Mouse (Mus musculus) forebrain, embryonic 16.5 days (tissue): Measurements from ENCODE around the gene Ank. TPM values are rescaled to one million over a fixed set of nuclear protein-coding genes. Genes with fewer than 3 reads are reported as not detected.

ENCODE experiments used
- ATAC-seq: fragments of 200-750 bp; cut with Nextera tagmentation; 2 replicates; pipeline ENCODE4 v1.8.0; 2017; ENCODE audit warnings: mild to moderate bottlenecking, moderate library complexity
- H3K27ac ChIP-seq: fragments of 300-500 bp; sonication (generic); 2 replicates; pipeline ENCODE4 v1.5.1; 2014; ENCODE audit warnings: low read length, control low read depth
- H3K27me3 ChIP-seq: fragments of 300-500 bp; sonication (generic); replicated peaks from 2 replicates; pipeline ENCODE4 v1.6.1; 2014; ENCODE audit warnings: low read length; ENCODE audit not compliant: control insufficient read depth, insufficient read depth
- H3K36me3 ChIP-seq: fragments of 300-500 bp; sonication (generic); 2 replicates; pipeline ENCODE4 v1.6.1; 2014; ENCODE audit not compliant: control insufficient read depth, insufficient read depth
- H3K4me1 ChIP-seq: fragments of 300-500 bp; sonication (generic); replicated peaks from 2 replicates; pipeline ENCODE4 v1.6.1; 2014; ENCODE audit warnings: low read length; ENCODE audit not compliant: control insufficient read depth, insufficient read depth
- H3K4me2 ChIP-seq: fragments of 300-500 bp; sonication (generic); 2 replicates; pipeline ENCODE4 v1.6.1; 2014; ENCODE audit warnings: mild to moderate bottlenecking, low read length, control low read depth
- H3K4me3 ChIP-seq: fragments of 300-500 bp; sonication (generic); replicated peaks from 2 replicates; pipeline ENCODE4 v1.5.1; 2014; ENCODE audit warnings: mild to moderate bottlenecking, low read length, control low read depth
- H3K9ac ChIP-seq: fragments of 300-500 bp; sonication (generic); replicated peaks from 2 replicates; pipeline ENCODE4 v1.6.1; 2014; ENCODE audit warnings: low read depth, low read length, control low read depth
- H3K9me3 ChIP-seq: fragments of 300-500 bp; sonication (generic); 2 replicates; pipeline ENCODE4 v1.6.1; 2016; ENCODE audit warnings: low read length; ENCODE audit not compliant: control insufficient read depth
- WGBS: fragments of 180-500 bp; shearing (Covaris S2); extraction: QIAGEN DNeasy Blood & Tissue Kit; methylation state at CpG from one replicate; pipeline ENCODE4 v1.1.7; 2014; 5-methylcytosine and 5-hydroxymethylcytosine counted together
- polyA plus RNA-seq: library from polyadenylated mRNA; unstranded; fragments of >200 nt; fragmentation: Nextera tagmentation; extraction: Ambion mirVana; gene quantifications from 2 replicates; pipeline ENCODE4 v1.2.1, GENCODE M21; 2015

The Ank gene
- polyA plus RNA-seq, 1 experiment from 2014 or later, result 17.9 TPM

DNA sequence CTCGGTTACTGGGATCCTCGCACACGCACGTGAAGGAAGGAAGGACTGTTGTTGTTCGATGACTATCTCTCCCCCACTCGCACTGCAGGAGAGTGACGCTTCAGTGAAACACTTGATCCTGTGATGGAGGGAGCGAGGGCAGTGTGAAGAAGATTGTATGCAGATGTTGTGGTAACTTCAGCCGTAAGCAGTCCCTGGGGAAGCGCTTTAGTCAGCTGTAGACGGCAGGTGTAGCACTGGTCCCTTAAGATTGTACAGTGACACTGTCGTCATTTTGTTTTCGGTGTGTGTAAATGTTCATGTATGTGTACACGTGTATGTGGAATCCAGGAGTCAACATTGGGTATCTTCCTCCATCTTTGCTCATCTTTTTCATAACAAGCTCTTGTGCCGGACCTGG is 33.9 kb downstream of the Ank start:
- 90% methylated on average over 15 of the region's 15 CpGs for WGBS
- no peaks in the 10 kb centered on the region for H3K36me3 ChIP-seq
- no peak overlapping the region for H3K9ac ChIP-seq
- H3K9me3 ChIP-seq, result no peaks in the 10 kb centered on the region
- H3K27ac ChIP-seq, result no peak overlapping the region
- no peak for ATAC-seq
- H3K4me2 ChIP-seq, result no peak overlapping the region
- peaks cover 13% of the 10 kb centered on the region for H3K4me1 ChIP-seq
- no peak overlapping the region for H3K4me3 ChIP-seq
- H3K27me3 ChIP-seq, result no peaks in the 10 kb centered on the region

DNA sequence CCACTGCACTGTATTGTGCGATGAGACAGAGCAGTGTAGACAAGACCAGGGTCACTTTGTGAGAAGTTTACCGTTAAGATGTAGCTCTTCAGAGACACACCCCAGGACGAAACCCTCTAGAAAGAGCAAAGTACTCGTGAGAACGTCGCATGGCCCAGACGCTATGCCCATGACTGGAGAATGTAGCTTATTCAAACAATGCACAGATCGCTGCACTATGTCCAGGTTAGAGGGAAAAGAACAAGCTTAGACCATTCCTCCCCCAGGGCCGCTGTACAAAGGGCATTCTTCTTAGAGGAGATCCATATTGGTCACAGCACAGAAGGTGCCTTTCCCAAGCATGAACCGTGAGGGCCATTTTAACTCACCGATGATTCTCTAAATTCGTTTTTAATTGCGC is 35.9 kb downstream of the Ank start:
- H3K36me3 ChIP-seq, result no peaks in the 10 kb centered on the region

GRCm38 (mm10) chr15:27503221-27503620 is 36.7 kb downstream of the Ank start:
- H3K4me2 ChIP-seq, result no peak overlapping the region
- no peaks in the 10 kb centered on the region for H3K27me3 ChIP-seq
- 84% methylated on average over 9 of the region's 9 CpGs for WGBS
- no peaks in the 10 kb centered on the region for H3K36me3 ChIP-seq
- H3K27ac ChIP-seq, result no peak overlapping the region
- H3K4me3 ChIP-seq, result no peak overlapping the region
- H3K4me1 ChIP-seq, result peaks cover 4% of the 10 kb centered on the region; the same call in 1 of the 2 replicates
- H3K9me3 ChIP-seq, result no peaks in the 10 kb centered on the region
- no peak overlapping the region for H3K9ac ChIP-seq
- ATAC-seq, result no peak

More for the DNA sequence above, 35.9 kb downstream of the Ank start:
- Histone ChIP-seq H3K4me2 (no peak overlapping the region), H3K27me3 (no peaks in the 10 kb centered on the region), H3K27ac (no peak overlapping the region), H3K4me1 (peaks cover 4% of the 10 kb centered on the region; the same call in 1 of the 2 replicates), H3K4me3 (no peak overlapping the region), H3K9me3 (no peaks in the 10 kb centered on the region), H3K9ac (no peak overlapping the region)
- 86% methylated on average over 13 of the region's 13 CpGs for WGBS
- ATAC-seq, result no peak

GRCm38 (mm10) chr15:27503801-27504730 is 37.6 kb downstream of the Ank start:
- no peak overlapping the region for H3K9ac ChIP-seq
- peaks cover 4% of the 10 kb centered on the region; the same call in 1 of the 2 replicates for H3K4me1 ChIP-seq
- no peaks in the 10 kb centered on the region for H3K27me3 ChIP-seq
- H3K27ac ChIP-seq, result no peak overlapping the region
- ATAC-seq, result no peak
- WGBS, result 87% methylated on average over 20 of the region's 20 CpGs
- no peak overlapping the region for H3K4me2 ChIP-seq
- H3K36me3 ChIP-seq, result no peaks in the 10 kb centered on the region
- no peaks in the 10 kb centered on the region for H3K9me3 ChIP-seq
- H3K4me3 ChIP-seq, result no peak overlapping the region

- Histone ChIP-seq H3K4me3 (no peak overlapping the region), H3K9me3 (no peaks in the 10 kb centered on the region), H3K27ac (no peak overlapping the region), H3K27me3 (no peaks in the 10 kb centered on the region), H3K9ac (no peak overlapping the region), H3K4me2 (no peak overlapping the region), H3K36me3 (no peaks in the 10 kb centered on the region), H3K4me1 (peaks cover 4% of the 10 kb centered on the region; the same call in 1 of the 2 replicates)
- 74% methylated on average over 5 of the region's 5 CpGs for WGBS
- ATAC-seq, result no peak
Observed at GRCm38 (mm10) chr15:27506127-27506886, 39.8 kb downstream of the Ank start.

DNA sequence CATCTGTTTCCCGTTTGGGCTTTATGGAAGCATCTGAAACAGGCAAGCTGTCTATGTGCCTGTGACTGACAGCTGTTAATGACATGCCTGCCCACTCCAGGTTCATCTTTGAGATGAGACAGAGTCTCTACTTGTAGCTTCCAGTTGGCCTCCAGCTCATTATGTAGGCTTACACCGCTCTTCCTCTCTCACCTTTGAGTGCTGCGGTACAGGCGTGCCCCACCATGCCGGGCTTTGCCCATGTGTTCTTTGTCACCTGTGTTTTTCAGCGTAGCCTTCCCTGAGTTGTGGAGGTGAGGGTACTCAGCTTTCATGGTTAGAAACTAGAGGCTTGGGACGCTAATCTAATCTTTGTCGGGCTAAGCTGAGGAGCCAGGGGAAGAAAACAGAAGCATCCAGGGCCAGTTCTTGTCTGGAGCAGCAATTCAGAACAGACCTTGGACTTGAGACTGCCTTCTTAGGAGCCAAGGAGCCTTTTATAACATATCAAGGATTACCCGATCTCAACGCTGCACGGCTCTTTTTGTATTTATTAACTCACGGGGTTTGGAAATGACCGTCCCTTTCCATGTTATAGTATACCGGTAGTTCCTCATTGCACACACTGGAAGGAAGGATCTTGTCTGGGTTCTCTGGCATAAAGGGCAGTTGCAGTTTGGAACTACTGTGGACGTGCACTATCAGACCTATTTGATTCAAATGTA is 40.6 kb downstream of the Ank start:
- no peak overlapping the region for H3K4me3 ChIP-seq

GRCm38 (mm10) chr15:27508169-27508568 is 41.7 kb downstream of the Ank start:
- no peak overlapping the region for H3K4me3 ChIP-seq
- no peak overlapping the region for H3K4me2 ChIP-seq
- 88% methylated on average over 7 of the region's 7 CpGs for WGBS
- H3K27me3 ChIP-seq, result no peaks in the 10 kb centered on the region
- peaks cover 3% of the 10 kb centered on the region; the same call in 1 of the 2 replicates for H3K4me1 ChIP-seq
- no peak for ATAC-seq
- H3K9ac ChIP-seq, result no peak overlapping the region
- no peak overlapping the region for H3K27ac ChIP-seq
- H3K36me3 ChIP-seq, result no peaks in the 10 kb centered on the region
- H3K9me3 ChIP-seq, result no peaks in the 10 kb centered on the region

More for the DNA sequence above, 40.6 kb downstream of the Ank start:
- Histone ChIP-seq H3K9ac (no peak overlapping the region), H3K9me3 (no peaks in the 10 kb centered on the region), H3K4me1 (peaks cover 4% of the 10 kb centered on the region; the same call in 1 of the 2 replicates), H3K27ac (no peak overlapping the region), H3K4me2 (no peak overlapping the region), H3K27me3 (no peaks in the 10 kb centered on the region), H3K36me3 (no peaks in the 10 kb centered on the region)
- ATAC-seq, result no peak
- 95% methylated on average over 15 of the region's 15 CpGs for WGBS

GRCm38 (mm10) chr15:27508982-27509381 is 42.5 kb downstream of the Ank start:
- 96% methylated on average over 17 of the region's 17 CpGs for WGBS

GRCm38 (mm10) chr15:27516927-27517326 is 50.5 kb downstream of the Ank start:
- no peak overlapping the region for H3K9ac ChIP-seq
- no peaks in the 10 kb centered on the region for H3K27me3 ChIP-seq
- no peaks in the 10 kb centered on the region; the same call in 1 of the 2 replicates for H3K4me1 ChIP-seq
- H3K36me3 ChIP-seq, result no peaks in the 10 kb centered on the region
- no peak overlapping the region for H3K4me3 ChIP-seq
- H3K4me2 ChIP-seq, result no peak overlapping the region
- no peaks in the 10 kb centered on the region for H3K9me3 ChIP-seq
- WGBS, result 14% methylated on average over 1 of the region's 1 CpGs
- H3K27ac ChIP-seq, result no peak overlapping the region
- ATAC-seq, result no peak

More at GRCm38 (mm10) chr15:27508982-27509381, 42.5 kb downstream of the Ank start:
- Histone ChIP-seq H3K4me2 (no peak overlapping the region), H3K9me3 (no peaks in the 10 kb centered on the region), H3K27me3 (no peaks in the 10 kb centered on the region), H3K4me1 (no peaks in the 10 kb centered on the region; the same call in 1 of the 2 replicates), H3K9ac (no peak overlapping the region), H3K27ac (no peak overlapping the region), H3K4me3 (no peak overlapping the region), H3K36me3 (no peaks in the 10 kb centered on the region)
- no peak for ATAC-seq
